Mouse (Mus musculus): Measurements from ENCODE around the gene Ctss.

GRCm38 (mm10) chr3:95587754-95588603 lies 61.4 kb downstream of the Ctss start:
- TF ChIP-seq CTCF (IDR thresholded peaks at IDR 0.05; ENCODE audit: insufficient read depth, low read depth, low read length) (no peak), POLR2A (IDR thresholded peaks at IDR 0.05; ENCODE audit: insufficient read depth, low read depth, low read length) (no peak)

Measured in olfactory bulb, adult 2 months (tissue).